Mouse (Mus musculus): ENCODE measurements around the gene H2-Q1. TPM values are rescaled to one million over a fixed set of nuclear protein-coding genes. Genes with fewer than 3 reads are reported as not detected.
"Not testable (repeated sequence)": the region's sequence is repeated elsewhere in the genome, so short reads cannot be mapped to it uniquely, and the experiment has no call there.

H2-Q1 gene
- total RNA-seq, 2 experiments from 2014 or later = not detected

DNA sequence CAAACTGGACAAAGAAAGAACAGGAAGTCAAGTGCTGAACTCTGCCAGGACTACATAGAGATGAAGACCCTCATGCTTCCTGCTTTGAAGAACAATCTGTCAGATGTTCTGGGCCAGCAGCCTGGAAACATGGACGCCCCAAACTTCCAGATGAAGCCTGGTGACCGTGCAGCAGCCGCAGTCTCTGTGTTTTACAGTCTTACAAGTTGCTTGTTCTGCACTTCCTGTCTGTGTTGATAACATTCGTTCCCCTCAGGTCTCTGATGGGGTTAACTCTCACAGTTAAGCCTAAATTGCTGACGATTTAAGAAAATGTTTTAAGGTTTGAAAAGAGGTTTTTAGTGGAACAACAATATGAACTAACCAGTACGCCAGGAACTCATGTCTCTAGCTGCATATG, 11.3 kb downstream of the H2-Q1 start:
- ATAC-seq (replicated peaks; ENCODE audit: low FRiP score, low TSS enrichment, poor library complexity, severe bottlenecking) = not testable (repeated sequence)

GRCm38 (mm10) chr17:35342071-35342671, 22.0 kb downstream of the H2-Q1 start, which contains the start of gene H2-Q2:
Gene H2-Q2, plus strand, starts transcription at chr17:35342242.
- no peak for ATAC-seq (replicated peaks; ENCODE audit: low FRiP score, low TSS enrichment, poor library complexity, severe bottlenecking)

- ATAC-seq (replicated peaks; ENCODE audit: low FRiP score, low TSS enrichment, poor library complexity, severe bottlenecking) = no peak
Observed at GRCm38 (mm10) chr17:35342711-35343476, 22.7 kb downstream of the H2-Q1 start.

GRCm38 (mm10) chr17:35347659-35348058, 27.5 kb downstream of the H2-Q1 start:
- ATAC-seq (replicated peaks; ENCODE audit: low FRiP score, low TSS enrichment, poor library complexity, severe bottlenecking) = not testable (repeated sequence)

- ATAC-seq (replicated peaks; ENCODE audit: low FRiP score, low TSS enrichment, poor library complexity, severe bottlenecking) = not testable (repeated sequence)
Observed at GRCm38 (mm10) chr17:35353275-35353674, 33.1 kb downstream of the H2-Q1 start.

DNA sequence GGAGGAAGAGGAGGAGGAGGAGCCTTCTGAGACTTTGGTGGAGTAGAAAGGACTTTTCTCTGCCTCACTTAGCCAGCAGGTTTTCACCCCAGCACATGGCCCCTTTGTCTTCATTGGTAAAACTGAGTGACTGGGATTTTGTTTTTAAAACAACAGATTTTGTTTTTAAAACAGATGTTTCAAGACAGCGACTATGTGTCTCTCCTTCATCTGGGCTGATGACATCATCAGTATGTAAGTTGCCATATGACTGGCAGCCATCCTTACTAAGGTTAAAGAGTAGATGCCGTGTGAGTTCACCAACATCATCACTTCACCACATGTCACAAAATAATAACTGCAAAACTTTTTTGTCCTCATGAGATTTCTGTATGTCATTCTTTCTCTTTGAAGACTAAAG, 33.9 kb downstream of the H2-Q1 start:
- no peak for ATAC-seq (replicated peaks; ENCODE audit: low FRiP score, low TSS enrichment, poor library complexity, severe bottlenecking)

- ATAC-seq (replicated peaks; ENCODE audit: low FRiP score, low TSS enrichment, poor library complexity, severe bottlenecking) = no peak
Observed at GRCm38 (mm10) chr17:35357086-35357485, 36.9 kb downstream of the H2-Q1 start.

DNA sequence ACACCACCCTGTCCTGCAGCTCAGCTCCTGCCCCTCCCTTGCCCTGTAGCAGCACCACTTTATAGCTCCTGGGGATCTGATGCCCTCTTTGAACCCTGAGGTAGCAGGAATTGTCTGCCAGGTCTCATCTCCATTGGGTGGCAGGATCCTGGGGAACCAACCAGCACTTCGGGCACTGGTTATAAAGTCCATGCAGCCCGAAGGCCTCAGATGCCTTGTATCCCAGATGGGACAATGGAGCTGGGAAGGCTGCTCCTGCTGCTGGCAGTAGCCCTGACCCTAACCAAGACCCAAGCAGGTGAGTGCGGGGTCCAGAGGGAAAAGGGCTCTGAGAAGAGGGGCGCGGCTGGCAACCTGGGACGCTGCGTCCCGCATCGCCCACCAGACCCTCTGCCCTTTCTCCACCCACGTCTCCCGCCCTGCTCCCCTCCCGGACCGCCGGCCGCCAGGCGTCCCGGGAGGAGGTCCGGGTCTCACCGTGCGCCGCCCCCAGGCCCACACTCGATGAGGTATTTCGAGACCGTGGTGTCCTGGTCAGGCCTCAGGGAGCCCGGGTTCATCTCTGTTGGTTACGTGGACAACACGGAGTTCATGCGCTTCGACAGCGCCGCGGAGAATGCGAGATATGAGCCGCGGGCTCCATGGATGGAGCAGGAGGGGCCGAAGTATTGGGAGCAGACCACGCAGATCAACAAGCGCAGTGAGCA, 38.7 kb downstream of the H2-Q1 start:
- ATAC-seq (replicated peaks; ENCODE audit: low FRiP score, low TSS enrichment, poor library complexity, severe bottlenecking) = no peak

DNA sequence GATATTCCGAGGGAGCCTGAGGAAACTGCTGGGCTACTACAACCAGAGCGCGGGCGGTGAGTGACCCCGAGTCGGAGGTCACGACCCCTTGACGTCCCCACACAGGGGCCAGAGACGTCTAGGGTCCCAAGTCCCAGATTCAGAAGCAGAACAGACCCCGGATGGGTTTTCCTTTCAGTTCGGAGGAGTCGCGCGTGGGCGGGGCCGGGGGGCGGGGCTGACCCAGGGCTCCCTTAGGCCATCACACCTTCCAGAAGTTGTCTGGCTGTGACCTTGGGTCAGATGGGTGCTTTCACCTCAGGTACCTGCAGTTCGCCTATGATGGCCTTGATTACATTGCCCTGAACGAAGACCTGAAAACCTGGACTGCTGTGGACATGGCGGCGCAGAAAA, 39.3 kb downstream of the H2-Q1 start:
- no peak for ATAC-seq (replicated peaks; ENCODE audit: low FRiP score, low TSS enrichment, poor library complexity, severe bottlenecking)

Other genes starting within 250 kb of the H2-Q1 start
Only the 30 nearest of the 33 such genes appear.
- not detected in 2 replicates for gene Ly6g6f, start 234.8 kb upstream of the H2-Q1 start, total RNA-seq (2014; fragmentation: Nextera tagmentation)
- not detected in 2 replicates for gene Ly6g6f, start 234.8 kb upstream of the H2-Q1 start, total RNA-seq (2017)
- gene Abhd16a, start 231.1 kb upstream of the H2-Q1 start, total RNA-seq (2014; fragmentation: Nextera tagmentation) = 62.9 and 76.7 TPM in 2 replicates
- gene Abhd16a, start 231.1 kb upstream of the H2-Q1 start, total RNA-seq (2017) = 38.5 and 46.7 TPM in 2 replicates
- gene Ly6g5c, start 212.1 kb upstream of the H2-Q1 start, total RNA-seq (2014; fragmentation: Nextera tagmentation) = not detected in 2 replicates
- gene Ly6g5c, start 212.1 kb upstream of the H2-Q1 start, total RNA-seq (2017) = not detected in 2 replicates
- 0.42 and 1.1 TPM in 2 replicates for gene Ly6g5b, start 205.0 kb upstream of the H2-Q1 start, total RNA-seq (2014; fragmentation: Nextera tagmentation)
- 0.99 TPM in 1 of 2 replicates, not detected in the other for gene Ly6g5b, start 205.0 kb upstream of the H2-Q1 start, total RNA-seq (2017)
- gene Gpank1, start 198.9 kb upstream of the H2-Q1 start, total RNA-seq (2014; fragmentation: Nextera tagmentation) = 30.4 and 31.5 TPM in 2 replicates
- gene Gpank1, start 198.9 kb upstream of the H2-Q1 start, total RNA-seq (2017) = 36.2 and 37.7 TPM in 2 replicates
- gene Csnk2b, start 198.4 kb upstream of the H2-Q1 start, total RNA-seq (2014; fragmentation: Nextera tagmentation) = 340 and 451 TPM in 2 replicates
- 319 and 482 TPM in 2 replicates for gene Csnk2b, start 198.4 kb upstream of the H2-Q1 start, total RNA-seq (2017)
- 0.70 and 6.3 TPM in 2 replicates for gene D17H6S53E, start 194.0 kb upstream of the H2-Q1 start, total RNA-seq (2014; fragmentation: Nextera tagmentation)
- gene D17H6S53E, start 194.0 kb upstream of the H2-Q1 start, total RNA-seq (2017) = 4.4 and 9.0 TPM in 2 replicates
- not detected in 2 replicates for gene Apom, start 188.4 kb upstream of the H2-Q1 start, total RNA-seq (2014; fragmentation: Nextera tagmentation)
- not detected in 2 replicates for gene Apom, start 188.4 kb upstream of the H2-Q1 start, total RNA-seq (2017)
- 158 TPM in 2 replicates for gene Bag6, start 185.2 kb upstream of the H2-Q1 start, total RNA-seq (2014; fragmentation: Nextera tagmentation)
- 63.3 and 105 TPM in 2 replicates for gene Bag6, start 185.2 kb upstream of the H2-Q1 start, total RNA-seq (2017)
- gene Prrc2a, start 155.5 kb upstream of the H2-Q1 start, total RNA-seq (2014; fragmentation: Nextera tagmentation) = 392 and 430 TPM in 2 replicates
- 44.9 and 47.1 TPM in 2 replicates for gene Prrc2a, start 155.5 kb upstream of the H2-Q1 start, total RNA-seq (2017)
- not detected in 2 replicates for gene Aif1, start 144.3 kb upstream of the H2-Q1 start, total RNA-seq (2014; fragmentation: Nextera tagmentation)
- 7.4 TPM in 1 of 2 replicates, not detected in the other for gene Aif1, start 144.3 kb upstream of the H2-Q1 start, total RNA-seq (2017)
- gene Lst1, start 132.0 kb upstream of the H2-Q1 start, total RNA-seq (2014; fragmentation: Nextera tagmentation) = not detected in 2 replicates
- gene Lst1, start 132.0 kb upstream of the H2-Q1 start, total RNA-seq (2017) = 15.8 TPM in 1 of 2 replicates, not detected in the other
- 5.5 and 12.6 TPM in 2 replicates for gene Ltb, start 126.0 kb upstream of the H2-Q1 start, total RNA-seq (2014; fragmentation: Nextera tagmentation)
- 1.3 TPM in 1 of 2 replicates, not detected in the other for gene Ltb, start 126.0 kb upstream of the H2-Q1 start, total RNA-seq (2017)
- gene Tnf, start 118.4 kb upstream of the H2-Q1 start, total RNA-seq (2014; fragmentation: Nextera tagmentation) = 1.8 TPM in 1 of 2 replicates, not detected in the other
- gene Tnf, start 118.4 kb upstream of the H2-Q1 start, total RNA-seq (2017) = 0.88 and 7.7 TPM in 2 replicates
- gene Lta, start 115.1 kb upstream of the H2-Q1 start, total RNA-seq (2014; fragmentation: Nextera tagmentation) = 0.45 TPM in 1 of 2 replicates, not detected in the other
- gene Lta, start 115.1 kb upstream of the H2-Q1 start, total RNA-seq (2017) = not detected in 2 replicates
- not detected in 2 replicates for gene Gm16181, start 99.6 kb upstream of the H2-Q1 start, total RNA-seq (2014; fragmentation: Nextera tagmentation)
- not detected in 2 replicates for gene Gm16181, start 99.6 kb upstream of the H2-Q1 start, total RNA-seq (2017)
- 4.5 and 8.0 TPM in 2 replicates for gene Atp6v1g2, start 86.7 kb upstream of the H2-Q1 start, total RNA-seq (2014; fragmentation: Nextera tagmentation)
- gene Atp6v1g2, start 86.7 kb upstream of the H2-Q1 start, total RNA-seq (2017) = 0.99 and 2.2 TPM in 2 replicates
- gene Nfkbil1, start 84.6 kb upstream of the H2-Q1 start, total RNA-seq (2014; fragmentation: Nextera tagmentation) = 8.8 and 10.1 TPM in 2 replicates
- 3.5 and 10.1 TPM in 2 replicates for gene Nfkbil1, start 84.6 kb upstream of the H2-Q1 start, total RNA-seq (2017)
- 488 and 550 TPM in 2 replicates for gene Ddx39b, start 78.7 kb upstream of the H2-Q1 start, total RNA-seq (2014; fragmentation: Nextera tagmentation)
- 211 and 221 TPM in 2 replicates for gene Ddx39b, start 78.7 kb upstream of the H2-Q1 start, total RNA-seq (2017)
- gene H2-D1, start 57.7 kb upstream of the H2-Q1 start, total RNA-seq (2014; fragmentation: Nextera tagmentation) = 237 and 344 TPM in 2 replicates
- 289 and 334 TPM in 2 replicates for gene H2-D1, start 57.7 kb upstream of the H2-Q1 start, total RNA-seq (2017)
- gene H2-Q2, start 21.8 kb downstream of the H2-Q1 start, total RNA-seq (2014; fragmentation: Nextera tagmentation) = not detected in 2 replicates
- not detected in 2 replicates for gene H2-Q2, start 21.8 kb downstream of the H2-Q1 start, total RNA-seq (2017)
- 25.7 and 26.1 TPM in 2 replicates for gene H2-Q4, start 59.2 kb downstream of the H2-Q1 start, total RNA-seq (2014; fragmentation: Nextera tagmentation)
- gene H2-Q4, start 59.2 kb downstream of the H2-Q1 start, total RNA-seq (2017) = 19.4 and 44.3 TPM in 2 replicates
- gene H2-Q6, start 104.4 kb downstream of the H2-Q1 start, total RNA-seq (2014; fragmentation: Nextera tagmentation) = 76.1 and 91.9 TPM in 2 replicates
- gene H2-Q6, start 104.4 kb downstream of the H2-Q1 start, total RNA-seq (2017) = 52.5 and 77.9 TPM in 2 replicates
- gene H2-Q7, start 118.8 kb downstream of the H2-Q1 start, total RNA-seq (2014; fragmentation: Nextera tagmentation) = 135 and 179 TPM in 2 replicates
- gene H2-Q7, start 118.8 kb downstream of the H2-Q1 start, total RNA-seq (2017) = 47.7 and 71.0 TPM in 2 replicates
- gene H2-Q10, start 149.7 kb downstream of the H2-Q1 start, total RNA-seq (2014; fragmentation: Nextera tagmentation) = 0.98 and 2.2 TPM in 2 replicates
- gene H2-Q10, start 149.7 kb downstream of the H2-Q1 start, total RNA-seq (2017) = 0.23 and 0.28 TPM in 2 replicates
- 0.50 TPM in 1 of 2 replicates, not detected in the other for gene Pou5f1, start 185.6 kb downstream of the H2-Q1 start, total RNA-seq (2014; fragmentation: Nextera tagmentation)
- gene Pou5f1, start 185.6 kb downstream of the H2-Q1 start, total RNA-seq (2017) = 0.38 TPM in 1 of 2 replicates, not detected in the other
- 18.8 and 27.5 TPM in 2 replicates for gene Tcf19, start 196.4 kb downstream of the H2-Q1 start, total RNA-seq (2014; fragmentation: Nextera tagmentation)
- 4.7 and 8.1 TPM in 2 replicates for gene Tcf19, start 196.4 kb downstream of the H2-Q1 start, total RNA-seq (2017)
- 9.3 and 24.6 TPM in 2 replicates for gene Cchcr1, start 196.7 kb downstream of the H2-Q1 start, total RNA-seq (2014; fragmentation: Nextera tagmentation)
- 11.6 and 13.3 TPM in 2 replicates for gene Cchcr1, start 196.7 kb downstream of the H2-Q1 start, total RNA-seq (2017)
- gene Psors1c2, start 212.8 kb downstream of the H2-Q1 start, total RNA-seq (2014; fragmentation: Nextera tagmentation) = not detected in 2 replicates
- not detected in 2 replicates for gene Psors1c2, start 212.8 kb downstream of the H2-Q1 start, total RNA-seq (2017)
- gene Cdsn, start 231.7 kb downstream of the H2-Q1 start, total RNA-seq (2014; fragmentation: Nextera tagmentation) = not detected in 2 replicates
- gene Cdsn, start 231.7 kb downstream of the H2-Q1 start, total RNA-seq (2017) = not detected in 2 replicates